Mouse (Mus musculus): ENCODE results near the gene Ube4b. TPM values are rescaled to one million over a fixed set of nuclear protein-coding genes. Genes with fewer than 3 reads are reported as not detected.

Gene Ube4b
- polyA plus RNA-seq, 1 experiment from 2014 or later = 10.3 TPM

DNA sequence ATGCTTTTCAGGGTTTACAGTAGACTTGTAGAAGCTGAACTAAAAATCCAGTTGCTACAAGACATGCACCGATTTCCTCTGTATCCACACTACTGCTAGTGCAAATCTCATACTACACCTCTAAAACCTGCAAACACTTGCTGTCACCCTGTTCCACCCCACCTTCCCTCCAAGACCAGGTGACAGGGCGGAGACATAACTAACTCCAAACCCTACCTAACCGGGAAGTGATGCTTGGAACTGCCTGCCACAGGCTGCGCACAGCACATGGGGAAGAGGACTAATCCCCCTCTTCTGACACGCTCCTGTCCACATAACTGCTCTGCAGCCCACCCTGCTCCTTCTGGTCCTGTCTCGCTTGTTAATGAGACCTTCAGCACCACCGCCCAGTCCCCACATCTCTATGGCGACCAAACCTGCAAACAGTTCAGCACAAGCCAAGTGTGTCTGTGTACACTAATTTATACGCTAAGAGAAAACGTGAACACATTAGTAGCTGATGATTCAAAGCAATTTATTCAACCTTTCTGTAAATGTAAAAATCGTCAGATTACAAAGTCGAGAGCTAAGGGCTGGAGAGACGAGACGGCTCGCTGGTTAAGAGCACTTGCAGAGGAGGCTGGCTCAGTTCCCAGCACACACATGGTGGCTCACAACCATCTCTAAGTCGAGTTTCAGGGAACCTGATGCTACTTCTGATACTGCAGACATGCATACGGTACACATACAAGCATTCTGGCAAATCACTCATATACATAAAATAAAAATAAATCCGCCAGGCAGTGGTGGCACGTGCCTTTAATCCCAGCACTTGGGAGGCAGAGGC, 21.7 kb downstream of the Ube4b start:
- no peak overlapping the region for H3K27ac ChIP-seq (ENCODE audit: low read length)
- H3K27me3 ChIP-seq (ENCODE audit: control insufficient read depth, insufficient read depth, low read depth, low read length) = no peaks in the 10 kb centered on the region
- H3K9me3 ChIP-seq (replicated peaks; ENCODE audit: control insufficient read depth, low read length) = no peaks in the 10 kb centered on the region
- no peak overlapping the region for H3K9ac ChIP-seq (ENCODE audit: low read depth, low read length)
- H3K4me3 ChIP-seq (ENCODE audit: low read depth, low read length) = no peak overlapping the region
- no peak for ATAC-seq (ENCODE audit: low read depth)
- H3K4me2 ChIP-seq (ENCODE audit: low read depth, low read length) = no peak overlapping the region
- WGBS (ENCODE audit: insufficient replicate concordance) = 77% methylated on average over 19 of the region's 19 CpGs
- no peaks in the 10 kb centered on the region; the same call in 1 of the 2 replicates for H3K36me3 ChIP-seq (ENCODE audit: control insufficient read depth, insufficient read depth)
- peaks cover 22% of the 10 kb centered on the region for H3K4me1 ChIP-seq (ENCODE audit: control insufficient read depth, low read depth, low read length)

DNA sequence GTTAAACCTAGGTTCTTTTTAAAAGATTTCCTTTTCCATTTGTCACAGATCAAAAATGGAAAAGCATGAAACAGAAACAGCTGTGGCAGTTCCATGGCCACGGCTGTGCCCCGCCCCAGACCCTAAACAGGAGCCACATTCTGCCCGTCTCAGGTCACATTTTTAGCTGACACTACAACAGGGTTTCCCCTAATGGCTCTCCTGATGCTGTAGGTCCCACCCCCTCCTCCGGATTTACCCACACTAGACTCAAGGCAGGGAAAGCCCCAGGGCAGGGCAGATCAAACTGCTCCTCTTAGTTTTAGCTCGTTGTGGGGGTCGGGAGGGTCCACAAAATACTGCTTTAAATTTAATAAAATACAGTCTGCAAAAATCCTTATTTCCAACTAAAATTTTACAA, 23.5 kb downstream of the Ube4b start:
- ATAC-seq (ENCODE audit: low read depth) = no peak
- no peaks in the 10 kb centered on the region for H3K9me3 ChIP-seq (replicated peaks; ENCODE audit: control insufficient read depth, low read length)
- no peak overlapping the region for H3K9ac ChIP-seq (ENCODE audit: low read depth, low read length)
- no peak overlapping the region for H3K27ac ChIP-seq (ENCODE audit: low read length)
- no peak overlapping the region for H3K4me3 ChIP-seq (ENCODE audit: low read depth, low read length)
- H3K4me2 ChIP-seq (ENCODE audit: low read depth, low read length) = no peak overlapping the region
- H3K4me1 ChIP-seq (ENCODE audit: control insufficient read depth, low read depth, low read length) = peaks cover 31% of the 10 kb centered on the region
- no peaks in the 10 kb centered on the region; the same call in none of the 2 replicates for H3K36me3 ChIP-seq (ENCODE audit: control insufficient read depth, insufficient read depth)
- 39% methylated on average over 6 of the region's 6 CpGs for WGBS (ENCODE audit: insufficient replicate concordance)
- no peaks in the 10 kb centered on the region for H3K27me3 ChIP-seq (ENCODE audit: control insufficient read depth, insufficient read depth, low read depth, low read length)

DNA sequence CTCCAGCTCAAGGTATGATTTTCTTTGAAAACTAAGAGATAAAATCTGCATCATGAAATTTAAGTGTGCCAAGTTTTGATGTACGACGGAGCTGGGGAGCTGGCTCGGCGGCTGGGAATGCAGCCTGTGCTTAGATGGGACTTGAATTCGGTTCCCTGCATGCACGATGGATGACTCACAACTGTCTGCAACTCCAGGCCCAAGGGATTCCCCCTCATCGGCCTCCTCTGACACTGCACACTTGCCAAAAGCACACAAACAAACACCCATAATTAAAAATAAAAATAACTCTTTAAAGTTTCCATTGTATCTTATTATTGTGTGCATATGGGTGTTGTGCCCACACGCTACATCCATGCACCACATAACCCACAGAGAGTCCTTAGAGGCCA, 25.0 kb downstream of the Ube4b start:
- ATAC-seq (ENCODE audit: low read depth) = no peak
- H3K27ac ChIP-seq (ENCODE audit: low read length) = no peak overlapping the region

DNA sequence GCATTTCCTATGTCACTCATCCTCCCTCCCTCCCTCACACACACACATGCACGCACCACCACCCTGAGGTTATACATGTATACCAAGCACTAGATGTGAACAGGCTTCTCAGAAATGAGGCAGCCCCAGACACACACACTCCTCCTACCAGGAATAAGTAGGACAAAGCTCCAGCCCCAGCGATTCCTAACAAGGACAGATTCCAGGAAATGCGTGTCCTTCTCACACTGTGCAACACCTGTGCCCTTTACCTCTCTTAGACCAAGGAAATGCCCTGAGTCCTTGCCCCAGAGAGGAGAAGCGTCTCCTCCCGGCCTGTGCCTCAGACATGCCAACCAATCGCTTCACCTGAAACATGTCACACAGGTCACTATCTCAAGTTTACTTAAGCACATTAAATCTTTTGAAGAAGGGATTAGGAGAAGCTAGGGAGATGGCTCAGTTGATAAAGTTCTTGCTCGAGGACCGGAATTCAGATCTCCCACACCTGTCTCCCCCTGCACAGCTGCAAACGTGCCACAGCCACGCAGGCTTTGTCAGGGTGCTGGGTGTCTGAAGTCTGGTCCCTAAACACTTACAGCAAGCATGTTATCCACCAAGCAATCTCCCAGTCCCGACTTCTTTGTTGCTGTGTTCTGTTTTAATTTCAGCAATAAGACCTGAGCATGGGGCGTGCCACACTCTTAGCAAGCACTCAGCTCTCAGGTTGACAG, 25.5 kb downstream of the Ube4b start:
- Histone ChIP-seq H3K4me1 (ENCODE audit: control insufficient read depth, low read depth, low read length) (peaks cover 29% of the 10 kb centered on the region), H3K4me3 (ENCODE audit: low read depth, low read length) (no peak overlapping the region), H3K36me3 (ENCODE audit: control insufficient read depth, insufficient read depth) (no peaks in the 10 kb centered on the region; the same call in none of the 2 replicates), H3K27ac (ENCODE audit: low read length) (no peak overlapping the region), H3K9ac (ENCODE audit: low read depth, low read length) (no peak overlapping the region), H3K4me2 (ENCODE audit: low read depth, low read length) (no peak overlapping the region), H3K27me3 (ENCODE audit: control insufficient read depth, insufficient read depth, low read depth, low read length) (no peaks in the 10 kb centered on the region), H3K9me3 (replicated peaks; ENCODE audit: control insufficient read depth, low read length) (no peaks in the 10 kb centered on the region)
- 76% methylated on average over 12 of the region's 12 CpGs for WGBS (ENCODE audit: insufficient replicate concordance)
- ATAC-seq (ENCODE audit: low read depth) = no peak

More for the DNA sequence above, 25.0 kb downstream of the Ube4b start:
- no peaks in the 10 kb centered on the region; the same call in none of the 2 replicates for H3K36me3 ChIP-seq (ENCODE audit: control insufficient read depth, insufficient read depth)
- no peaks in the 10 kb centered on the region for H3K9me3 ChIP-seq (replicated peaks; ENCODE audit: control insufficient read depth, low read length)
- no peaks in the 10 kb centered on the region for H3K27me3 ChIP-seq (ENCODE audit: control insufficient read depth, insufficient read depth, low read depth, low read length)
- WGBS (ENCODE audit: insufficient replicate concordance) = 83% methylated on average over 8 of the region's 8 CpGs
- no peak overlapping the region for H3K4me3 ChIP-seq (ENCODE audit: low read depth, low read length)
- no peak overlapping the region for H3K9ac ChIP-seq (ENCODE audit: low read depth, low read length)
- H3K4me1 ChIP-seq (ENCODE audit: control insufficient read depth, low read depth, low read length) = peaks cover 29% of the 10 kb centered on the region
- H3K4me2 ChIP-seq (ENCODE audit: low read depth, low read length) = no peak overlapping the region

DNA sequence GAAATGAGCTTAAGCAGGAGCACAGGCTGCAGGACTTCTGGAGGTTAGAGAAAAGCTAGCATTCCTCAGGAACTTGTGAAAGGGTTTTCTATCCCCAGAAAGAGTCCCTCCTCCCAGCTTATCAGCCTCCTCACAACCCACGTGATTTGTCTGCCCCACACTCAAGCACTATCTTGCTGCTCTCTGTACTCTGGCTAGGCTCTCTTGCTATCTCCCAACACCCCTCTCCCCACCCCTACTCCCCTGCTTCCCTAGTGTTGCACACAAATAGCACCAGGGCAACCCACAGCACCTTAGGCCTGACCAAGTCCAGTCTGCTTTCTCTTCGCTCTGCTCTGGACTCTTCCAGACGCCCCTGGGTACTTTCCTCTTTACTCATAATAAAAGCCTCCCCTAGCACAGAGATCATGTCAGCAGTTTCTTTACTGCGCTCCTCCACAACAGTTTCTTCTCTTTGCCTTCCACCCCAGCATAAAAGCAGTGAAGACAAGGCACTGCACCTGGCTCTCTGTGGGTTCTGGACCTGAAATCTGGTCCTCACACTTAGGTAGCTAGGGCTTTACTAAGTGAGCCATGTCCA, 27.1 kb downstream of the Ube4b start:
- H3K9ac ChIP-seq (ENCODE audit: low read depth, low read length) = no peak overlapping the region
- no peaks in the 10 kb centered on the region; the same call in 1 of the 2 replicates for H3K36me3 ChIP-seq (ENCODE audit: control insufficient read depth, insufficient read depth)
- H3K4me1 ChIP-seq (ENCODE audit: control insufficient read depth, low read depth, low read length) = peaks cover 29% of the 10 kb centered on the region
- no peaks in the 10 kb centered on the region for H3K9me3 ChIP-seq (replicated peaks; ENCODE audit: control insufficient read depth, low read length)
- H3K4me2 ChIP-seq (ENCODE audit: low read depth, low read length) = no peak overlapping the region
- no peaks in the 10 kb centered on the region for H3K27me3 ChIP-seq (ENCODE audit: control insufficient read depth, insufficient read depth, low read depth, low read length)
- no peak overlapping the region for H3K27ac ChIP-seq (ENCODE audit: low read length)
- ATAC-seq (ENCODE audit: low read depth) = peak; percentile 86
- 37% methylated on average over 4 of the region's 4 CpGs for WGBS (ENCODE audit: insufficient replicate concordance)
- H3K4me3 ChIP-seq (ENCODE audit: low read depth, low read length) = no peak overlapping the region

DNA sequence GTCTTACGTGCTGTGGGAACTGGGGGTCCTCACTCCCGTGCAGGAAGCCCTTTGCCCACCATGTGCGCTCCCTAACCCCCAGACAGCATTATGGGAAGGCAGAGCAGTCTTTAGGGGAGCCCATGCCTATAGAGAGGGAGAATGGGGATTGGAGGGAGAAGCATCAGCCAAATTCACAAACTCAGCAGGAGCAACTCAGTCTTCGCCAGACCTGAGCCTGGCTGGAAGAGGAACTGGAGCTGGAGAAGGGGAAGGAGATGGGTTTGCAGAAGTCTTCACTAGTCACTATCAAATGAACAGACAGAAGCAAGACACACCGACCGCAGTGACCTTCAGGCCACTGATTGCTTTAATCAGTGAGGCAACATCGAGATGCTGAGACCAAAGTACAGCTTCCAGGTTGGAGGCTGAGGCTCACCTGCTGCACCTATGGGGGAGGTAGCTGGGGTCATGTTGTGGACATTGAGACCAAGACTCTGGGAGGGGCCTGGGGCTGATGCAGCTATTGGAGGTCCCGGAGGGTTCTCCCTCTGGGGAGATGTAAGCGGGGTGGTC, 28.3 kb downstream of the Ube4b start:
- Histone ChIP-seq H3K4me3 (ENCODE audit: low read depth, low read length) (no peak overlapping the region), H3K27me3 (ENCODE audit: control insufficient read depth, insufficient read depth, low read depth, low read length) (no peaks in the 10 kb centered on the region), H3K27ac (ENCODE audit: low read length) (no peak overlapping the region), H3K4me2 (ENCODE audit: low read depth, low read length) (no peak overlapping the region), H3K4me1 (ENCODE audit: control insufficient read depth, low read depth, low read length) (peaks cover 25% of the 10 kb centered on the region), H3K9ac (ENCODE audit: low read depth, low read length) (no peak overlapping the region), H3K9me3 (replicated peaks; ENCODE audit: control insufficient read depth, low read length) (no peaks in the 10 kb centered on the region), H3K36me3 (ENCODE audit: control insufficient read depth, insufficient read depth) (no peaks in the 10 kb centered on the region; the same call in 1 of the 2 replicates)
- no peak for ATAC-seq (ENCODE audit: low read depth)
- 71% methylated on average over 9 of the region's 9 CpGs for WGBS (ENCODE audit: insufficient replicate concordance)

DNA sequence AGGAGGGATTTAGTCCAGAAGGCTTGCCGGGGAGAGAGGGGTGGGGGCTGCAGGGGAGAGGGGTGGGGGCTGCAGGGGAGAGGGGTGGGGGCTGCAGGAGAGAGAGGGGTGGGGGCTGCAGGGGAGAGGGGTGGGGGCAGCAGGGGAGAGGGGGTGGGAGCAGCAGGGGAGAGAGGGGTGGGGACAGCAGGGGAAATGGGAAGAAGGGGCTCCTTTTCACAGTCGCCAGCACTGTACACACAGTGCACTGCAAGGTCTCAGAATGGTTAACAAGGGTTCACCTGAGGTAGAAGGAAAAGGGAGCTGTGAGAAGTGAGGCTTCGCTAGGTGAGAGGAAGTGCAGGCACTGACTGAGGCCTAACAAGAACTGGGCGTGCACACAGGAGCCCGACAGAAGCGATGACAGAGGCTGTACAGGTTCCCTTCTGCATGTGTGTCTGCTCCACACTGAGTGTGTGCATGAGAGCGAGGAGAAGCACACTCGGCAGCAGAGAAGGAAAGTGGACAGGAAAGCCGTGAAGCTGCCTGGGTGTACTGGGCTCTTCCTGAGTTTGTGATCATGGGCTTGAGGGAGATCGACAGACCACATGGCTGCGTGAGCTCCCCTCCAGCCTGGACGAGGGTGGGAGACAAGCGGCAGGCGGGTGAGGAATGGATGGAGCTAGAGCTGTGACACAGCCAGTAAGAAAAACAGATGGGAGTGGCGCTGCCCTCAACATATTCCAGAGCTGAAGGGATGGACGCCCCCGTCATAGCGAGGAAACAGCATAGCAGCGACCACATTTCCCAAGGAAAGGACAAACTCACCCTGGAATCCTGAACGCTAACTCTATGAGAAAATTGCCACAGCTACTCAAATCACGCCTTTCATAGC, 29.9 kb downstream of the Ube4b start:
- Histone ChIP-seq H3K27ac (ENCODE audit: low read length) (no peak overlapping the region), H3K9ac (ENCODE audit: low read depth, low read length) (no peak overlapping the region), H3K9me3 (replicated peaks; ENCODE audit: control insufficient read depth, low read length) (no peaks in the 10 kb centered on the region), H3K4me1 (ENCODE audit: control insufficient read depth, low read depth, low read length) (peaks cover 29% of the 10 kb centered on the region), H3K36me3 (ENCODE audit: control insufficient read depth, insufficient read depth) (no peaks in the 10 kb centered on the region; the same call in 1 of the 2 replicates), H3K27me3 (ENCODE audit: control insufficient read depth, insufficient read depth, low read depth, low read length) (no peaks in the 10 kb centered on the region), H3K4me2 (ENCODE audit: low read depth, low read length) (no peak overlapping the region), H3K4me3 (ENCODE audit: low read depth, low read length) (no peak overlapping the region)
- 71% methylated on average over 21 of the region's 21 CpGs for WGBS (ENCODE audit: insufficient replicate concordance)
- ATAC-seq (ENCODE audit: low read depth) = no peak

DNA sequence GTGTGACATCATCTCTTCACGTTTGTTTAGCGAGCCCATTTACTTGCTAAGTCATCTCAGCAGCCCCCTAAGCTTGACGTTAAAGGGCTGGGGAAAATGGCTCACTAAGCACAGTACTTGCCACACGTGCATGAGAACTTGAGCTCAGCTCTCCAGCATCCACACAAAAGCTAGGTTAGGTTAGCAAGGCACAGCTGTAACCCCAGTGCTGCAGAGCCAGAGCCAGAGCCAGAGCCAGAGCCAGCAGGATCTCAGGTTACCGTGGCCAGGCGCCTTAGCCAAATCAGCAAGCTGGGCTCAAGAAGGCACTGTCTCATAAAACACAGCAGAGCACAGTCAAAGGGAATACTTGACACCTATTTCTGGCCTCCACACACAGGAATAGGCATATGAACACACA, 31.0 kb downstream of the Ube4b start:
- 77% methylated on average over 6 of the region's 6 CpGs for WGBS (ENCODE audit: insufficient replicate concordance)
- Histone ChIP-seq H3K4me1 (ENCODE audit: control insufficient read depth, low read depth, low read length) (peaks cover 29% of the 10 kb centered on the region), H3K36me3 (ENCODE audit: control insufficient read depth, insufficient read depth) (no peaks in the 10 kb centered on the region; the same call in 1 of the 2 replicates), H3K4me3 (ENCODE audit: low read depth, low read length) (no peak overlapping the region), H3K27me3 (ENCODE audit: control insufficient read depth, insufficient read depth, low read depth, low read length) (no peaks in the 10 kb centered on the region), H3K9ac (ENCODE audit: low read depth, low read length) (no peak overlapping the region), H3K27ac (ENCODE audit: low read length) (no peak overlapping the region), H3K9me3 (replicated peaks; ENCODE audit: control insufficient read depth, low read length) (no peaks in the 10 kb centered on the region), H3K4me2 (ENCODE audit: low read depth, low read length) (no peak overlapping the region)
- no peak for ATAC-seq (ENCODE audit: low read depth)

Data from liver, embryonic 16.5 days (tissue).